ENCODE assay signal across 12 mouse cellular contexts in genomic region chr11:70579710-70580357, GRCm38 (mm10). TPM values are rescaled to one million over a fixed set of nuclear protein-coding genes. Genes with fewer than 3 reads are reported as not detected.
DNase-seq lines count a peak whose midpoint lies in the region; ATAC-seq lines count a peak whose summit lies in the region.
"Had no signal": no experiment of that assay in that cellular context is flagged by ENCODE, and none has a peak within 500 bp of the region (broad histone marks: within the 10 kb centered on the region; RNA-seq: fewer than 3 reads in every experiment).

No protein-coding gene starts in this region.

- 84% methylated on average over 9 of the region's 9 CpGs for WGBS in midbrain, embryonic 10.5 days
- WGBS in midbrain, embryonic 15.5 days: 86% methylated on average over 9 of the region's 9 CpGs
- WGBS in limb, embryonic 10.5 days: 83% methylated on average over 9 of the region's 9 CpGs

- no peaks in the 10 kb centered on the region for H3K9me3 ChIP-seq in midbrain, embryonic 10.5 days (replicated peaks)
- H3K9me3 ChIP-seq in midbrain, embryonic 15.5 days: no peaks in the 10 kb centered on the region
- H3K9me3 ChIP-seq in limb, embryonic 10.5 days (replicated peaks): no peaks in the 10 kb centered on the region

- H3K4me3 ChIP-seq in midbrain, embryonic 10.5 days: no peak overlapping the region
- no peak overlapping the region for H3K4me3 ChIP-seq in midbrain, embryonic 15.5 days
- H3K4me3 ChIP-seq in limb, embryonic 10.5 days: no peak overlapping the region

- peak; percentile 18 to 45 for DNase-seq in adrenal gland, postnatal 36 days
- DNase-seq in adrenal gland, adult 8-10 months: no peak
- no peak for DNase-seq in midbrain, embryonic 10.5 days (ENCODE audit: low spot score)
- DNase-seq in limb, embryonic 10.5 days (ENCODE audit: low spot score): no peak
- DNase-seq in thymus, postnatal 14 days: peak; percentile 39
- DNase-seq in gastrocnemius, postnatal 10 days: no peak
- no peak for DNase-seq in cerebellum, adult 9-10 months
- DNase-seq: forebrain, postnatal 0 days had no signal

- no peaks in the 10 kb centered on the region for H3K27me3 ChIP-seq in midbrain, embryonic 10.5 days (ENCODE audit: low read depth, poor library complexity, severe bottlenecking)
- no peaks in the 10 kb centered on the region for H3K27me3 ChIP-seq in midbrain, embryonic 15.5 days (replicated peaks)
- no peaks in the 10 kb centered on the region for H3K27me3 ChIP-seq in limb, embryonic 10.5 days (ENCODE audit: low read depth, poor library complexity, severe bottlenecking)

- 0 out of 2 replicates have a peak overlapping the region, but pooled peaks have one; percentile 17 for H3K27ac ChIP-seq in midbrain, embryonic 10.5 days (replicated peaks)
- H3K27ac ChIP-seq in midbrain, embryonic 15.5 days: no peak overlapping the region
- H3K27ac ChIP-seq in limb, embryonic 10.5 days: 0 out of 2 replicates have a peak overlapping the region, but pooled peaks have one; percentile 4

- no peak for ATAC-seq in midbrain, embryonic 15.5 days (replicated peaks)
- ATAC-seq: forebrain, postnatal 0 days had no signal

- H3K4me1 ChIP-seq in midbrain, embryonic 10.5 days: peaks cover 31% of the 10 kb centered on the region; the same call in 1 of the 2 replicates
- H3K4me1 ChIP-seq in midbrain, embryonic 15.5 days: peaks cover 20% of the 10 kb centered on the region
- peaks cover 30% of the 10 kb centered on the region for H3K4me1 ChIP-seq in limb, embryonic 10.5 days

- H3K36me3 ChIP-seq in midbrain, embryonic 10.5 days: no peaks in the 10 kb centered on the region
- H3K36me3 ChIP-seq in midbrain, embryonic 15.5 days (replicated peaks): no peaks in the 10 kb centered on the region
- peaks cover 6% of the 10 kb centered on the region for H3K36me3 ChIP-seq in limb, embryonic 10.5 days

- no peak overlapping the region for H3K9ac ChIP-seq in midbrain, embryonic 15.5 days
- H3K9ac ChIP-seq: forebrain, postnatal 0 days had no signal

- no peak overlapping the region for H3K4me2 ChIP-seq in midbrain, embryonic 15.5 days

RNA-seq across cellular contexts. Expression of gene Mink1, which starts 17.2 kb away (rescaled TPM):
- 10 to 100 TPM; 39.2 to 42.6 TPM for total RNA-seq in adrenal gland, postnatal 36 days (2021)
- total RNA-seq in adrenal gland, adult 8-10 months (2022): 10 to 100 TPM; 50.6 to 90.5 (median 71.2) TPM
- polyA plus RNA-seq in midbrain, embryonic 10.5 days (2016; fragmentation: Nextera tagmentation; extraction: Ambion mirVana): 10.3 and 12.6 TPM in 2 replicates
- polyA plus RNA-seq in midbrain, embryonic 15.5 days (2015; fragmentation: Nextera tagmentation; extraction: Ambion mirVana): 17.9 and 18.7 TPM in 2 replicates
- polyA plus RNA-seq in limb, embryonic 10.5 days (2016; fragmentation: Nextera tagmentation; extraction: Ambion mirVana): 15.1 and 17.2 TPM in 2 replicates
- total RNA-seq in gastrocnemius, postnatal 10 days (2021): 10 to 100 TPM; 28.6 to 37.0 TPM

RNA-seq across cellular contexts. Expression of gene 4930544D05Rik, which starts 35.8 kb away (rescaled TPM):
- not detected for total RNA-seq in adrenal gland, postnatal 36 days (2021)
- total RNA-seq in adrenal gland, adult 8-10 months (2022): not detected
- not detected in 2 replicates for polyA plus RNA-seq in midbrain, embryonic 10.5 days (2016; fragmentation: Nextera tagmentation; extraction: Ambion mirVana)
- polyA plus RNA-seq in midbrain, embryonic 15.5 days (2015; fragmentation: Nextera tagmentation; extraction: Ambion mirVana): not detected in 2 replicates
- not detected in 2 replicates for polyA plus RNA-seq in limb, embryonic 10.5 days (2016; fragmentation: Nextera tagmentation; extraction: Ambion mirVana)
- not detected for total RNA-seq in gastrocnemius, postnatal 10 days (2021)
- total RNA-seq: megakaryocyte progenitor cell, adult 5-6 weeks had no signal
- polyA plus RNA-seq: brain, embryonic 14.5 days; forebrain, postnatal 0 days; large intestine, adult 2 months had no signal

RNA-seq across cellular contexts. Expression of gene Chrne, which starts 39.2 kb away (rescaled TPM):
- total RNA-seq in adrenal gland, postnatal 36 days (2021): not detected
- not detected for total RNA-seq in adrenal gland, adult 8-10 months (2022)
- polyA plus RNA-seq in midbrain, embryonic 10.5 days (2016; fragmentation: Nextera tagmentation; extraction: Ambion mirVana): not detected in 2 replicates
- polyA plus RNA-seq in midbrain, embryonic 15.5 days (2015; fragmentation: Nextera tagmentation; extraction: Ambion mirVana): not detected in 2 replicates
- polyA plus RNA-seq in limb, embryonic 10.5 days (2016; fragmentation: Nextera tagmentation; extraction: Ambion mirVana): not detected in 2 replicates
- total RNA-seq in gastrocnemius, postnatal 10 days (2021): 10 to 100 TPM; 30.7 to 35.0 TPM
- total RNA-seq: forebrain, postnatal 0 days had no signal

RNA-seq across cellular contexts. Expression of gene Pld2, which starts 40.0 kb away (rescaled TPM):
- 1 to 10 TPM; 8.1 to 8.6 TPM for total RNA-seq in adrenal gland, postnatal 36 days (2021)
- 10 to 100 TPM in 2 of 4 experiments, 1 to 10 TPM in 2; 7.8 to 15.0 (median 11.2) TPM for total RNA-seq in adrenal gland, adult 8-10 months (2022)
- 3.5 and 4.1 TPM in 2 replicates for polyA plus RNA-seq in midbrain, embryonic 10.5 days (2016; fragmentation: Nextera tagmentation; extraction: Ambion mirVana)
- 13.8 and 14.8 TPM in 2 replicates for polyA plus RNA-seq in midbrain, embryonic 15.5 days (2015; fragmentation: Nextera tagmentation; extraction: Ambion mirVana)
- polyA plus RNA-seq in limb, embryonic 10.5 days (2016; fragmentation: Nextera tagmentation; extraction: Ambion mirVana): 1.4 and 2.0 TPM in 2 replicates
- 10 to 100 TPM; 16.4 to 21.3 TPM for total RNA-seq in gastrocnemius, postnatal 10 days (2021)

RNA-seq across cellular contexts. Expression of gene Gm40193, which starts 47.1 kb away (rescaled TPM):
- not detected for total RNA-seq in adrenal gland, postnatal 36 days (2021)
- total RNA-seq in adrenal gland, adult 8-10 months (2022): not detected
- not detected in 2 replicates for polyA plus RNA-seq in midbrain, embryonic 10.5 days (2016; fragmentation: Nextera tagmentation; extraction: Ambion mirVana)
- polyA plus RNA-seq in midbrain, embryonic 15.5 days (2015; fragmentation: Nextera tagmentation; extraction: Ambion mirVana): not detected in 2 replicates
- not detected in 2 replicates for polyA plus RNA-seq in limb, embryonic 10.5 days (2016; fragmentation: Nextera tagmentation; extraction: Ambion mirVana)
- total RNA-seq in gastrocnemius, postnatal 10 days (2021): not detected
- total RNA-seq: forebrain, postnatal 0 days; megakaryocyte progenitor cell, adult 5-6 weeks had no signal
- polyA plus RNA-seq: brain, embryonic 14.5 days; forebrain, postnatal 0 days; large intestine, adult 2 months had no signal

Comparison
In these comparisons a context has a peak if more than half of its experiments do, and no peak if none do; other contexts are left out.
1. DNase-seq: peak in adrenal gland, postnatal 36 days (2 of 2) and thymus, postnatal 14 days (single experiment); none in adrenal gland, adult 8-10 months (single experiment), midbrain, embryonic 10.5 days (single experiment), limb, embryonic 10.5 days (single experiment), gastrocnemius, postnatal 10 days (single experiment) and cerebellum, adult 9-10 months (single experiment).
2. RNA of gene Chrne, which starts 39.2 kb away (total RNA-seq): 30.7 to 35.0 TPM in gastrocnemius, postnatal 10 days; not detected in adrenal gland, postnatal 36 days and not detected in adrenal gland, adult 8-10 months; every median in the first group is over 10 times any median in the second.